Mouse (Mus musculus) heart, adult 2 months (tissue): ENCODE data around the gene Fgfr2.

Experiments
- CTCF ChIP-seq: fragments of 200-600 bp; IDR thresholded peaks from 2 replicates; pipeline ENCODE4 v1.8.1; 2022; ENCODE audit warnings: antibody characterized with exemption, mild to moderate bottlenecking, moderate library complexity
- EP300 ChIP-seq: fragments of 200-500 bp; IDR thresholded peaks from 2 replicates; pipeline ENCODE4 v1.6.1; 2011; ENCODE audit warnings: low read depth, low read length, control low read depth; ENCODE audit not compliant: insufficient read depth

DNA sequence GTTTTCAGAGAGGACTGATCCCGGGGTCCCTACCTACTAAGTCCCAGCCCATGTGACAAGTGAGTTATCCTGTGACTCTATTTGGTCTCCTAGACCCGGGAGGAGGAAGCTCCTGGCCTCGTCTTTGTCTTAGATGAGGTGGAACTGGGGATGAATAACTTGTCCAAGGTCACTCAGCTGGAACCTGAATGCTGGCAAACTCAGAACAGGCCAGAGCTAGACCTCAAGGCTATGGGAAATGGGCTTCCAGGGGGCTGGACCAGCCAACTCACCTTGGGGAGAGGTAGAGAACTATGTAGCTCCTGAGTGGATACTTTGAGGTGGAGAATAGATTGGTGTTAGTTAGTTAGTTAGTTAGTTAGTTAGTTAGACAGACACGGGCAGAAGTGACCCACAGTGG, 2185.1 kb downstream of the Fgfr2 start:
- no peak for TF ChIP-seq CTCF
- TF ChIP-seq EP300 = no peak
